Mouse (Mus musculus) central nervous system, embryonic 14 days (tissue): ENCODE measurements around the gene Nod1. TPM values are rescaled to one million over a fixed set of nuclear protein-coding genes. Genes with fewer than 3 reads are reported as not detected.

Experiments
- polyA plus RNA-seq: library from polyadenylated mRNA; depleted of rRNA; stranded (reverse); fragments of >200 nt; gene quantifications from 2 replicates; pipeline ENCODE4 v1.2.3, GENCODE M21; 2012; rRNA removed

The Nod1 gene
- 3.9 and 4.8 TPM in 2 replicates for polyA plus RNA-seq

GRCm38 (mm10) chr6:54972111-54972928 is at the start of gene Nod1:
Gene Nod1, minus strand, starts transcription at chr6:54972612.

DNA sequence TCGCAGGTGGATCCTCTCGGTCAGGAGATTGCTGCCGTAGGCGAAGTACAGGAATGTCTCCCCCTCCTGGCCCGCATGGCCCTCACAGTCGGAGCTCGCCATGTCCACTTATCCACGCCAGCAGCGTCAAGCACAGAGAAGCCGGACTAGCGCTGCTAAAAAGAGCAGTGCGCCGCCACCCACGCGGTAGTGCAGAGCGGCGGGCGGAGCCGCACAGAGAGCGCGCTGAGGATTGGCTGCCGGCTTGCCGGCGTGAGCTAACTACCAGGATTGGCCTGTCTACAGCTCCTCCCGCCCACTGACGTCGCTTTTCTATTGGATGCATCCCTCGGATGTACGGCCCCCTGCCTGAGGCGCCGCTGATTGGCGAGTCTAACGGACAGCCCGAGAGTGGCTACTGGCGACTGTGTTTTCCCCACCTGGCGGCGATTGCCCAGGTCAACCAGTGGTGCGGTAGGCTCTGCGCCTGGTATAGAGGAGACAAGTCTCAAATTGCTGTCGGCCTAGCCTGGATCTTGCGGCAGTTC is 20.4 kb upstream of the Nod1 start, which contains the start of gene Ggct:
Ggct (minus strand) TSS at position 217 of the 527 bp plus-strand sequence.

Other genes with a start within 250 kb of the Nod1 start
- gene Znrf2, start 155.7 kb downstream of the Nod1 start, polyA plus RNA-seq, result 15.2 and 21.7 TPM in 2 replicates
- gene Ggct, start 20.3 kb upstream of the Nod1 start, polyA plus RNA-seq, result 6.3 and 7.3 TPM in 2 replicates
- gene Gars, start 65.4 kb upstream of the Nod1 start, polyA plus RNA-seq, result 119 and 128 TPM in 2 replicates
- gene Crhr2, start 160.4 kb upstream of the Nod1 start, polyA plus RNA-seq, result 1.0 and 1.3 TPM in 2 replicates
- 0.14 TPM in 1 of 2 replicates, not detected in the other for gene Inmt, start 202.4 kb upstream of the Nod1 start, polyA plus RNA-seq
- gene Mindy4, start 230.8 kb upstream of the Nod1 start, polyA plus RNA-seq, result 12.2 and 12.8 TPM in 2 replicates